Mouse (Mus musculus): ENCODE measurements around the gene Palmd.

- TF ChIP-seq CTCF (IDR thresholded peaks at IDR 0.05; ENCODE audit: insufficient read depth, low read depth, low read length) = no peak
- no peak for TF ChIP-seq POLR2A (IDR thresholded peaks at IDR 0.05; ENCODE audit: insufficient read depth, low read depth, low read length)
These were observed 54.4 kb downstream of the Palmd start for GRCm38 (mm10) chr3:116914374-116914773.

All from olfactory bulb, adult 2 months (tissue).